In genomic region chr5:146963937-146964278, GRCm38 (mm10) we compare ENCODE assay signal across 8 mouse cellular contexts. TPM values are rescaled to one million over a fixed set of nuclear protein-coding genes. Genes with fewer than 3 reads are reported as not detected.
A peak's percentile ranks its signal among the peaks of the same experiment; 100 is the strongest.
DNase-seq lines count a peak whose midpoint lies in the region; ATAC-seq and TF ChIP-seq lines count a peak whose summit lies in the region.

No protein-coding gene starts in this region.

- no peaks in the 10 kb centered on the region for H3K9me3 ChIP-seq in heart, embryonic 15.5 days (replicated peaks)
- no peaks in the 10 kb centered on the region for H3K9me3 ChIP-seq in hindbrain, embryonic 16.5 days (ENCODE audit: control insufficient read depth, low read length)
- no peaks in the 10 kb centered on the region for H3K9me3 ChIP-seq in midbrain, embryonic 13.5 days

- peak overlapping the region; percentile 93 for H3K4me3 ChIP-seq in heart, embryonic 15.5 days
- peak overlapping the region; percentile 32 for H3K4me3 ChIP-seq in bone marrow macrophage, adult 2 months (ENCODE audit: insufficient read depth, low read length)
- peak overlapping the region; percentile 91 for H3K4me3 ChIP-seq in hindbrain, embryonic 16.5 days (ENCODE audit: low read length)
- peak overlapping the region; percentile 90 for H3K4me3 ChIP-seq in midbrain, embryonic 13.5 days (replicated peaks)

- H3K9ac ChIP-seq in heart, embryonic 15.5 days, result no peak overlapping the region
- peak overlapping the region; percentile 61 for H3K9ac ChIP-seq in hindbrain, embryonic 16.5 days (ENCODE audit: low read depth, low read length)
- peak overlapping the region; percentile 32 for H3K9ac ChIP-seq in midbrain, embryonic 13.5 days (replicated peaks)

- H3K36me3 ChIP-seq in heart, embryonic 15.5 days, result peaks cover 4% of the 10 kb centered on the region; the same call in 1 of the 2 replicates
- no peaks in the 10 kb centered on the region for H3K36me3 ChIP-seq in hindbrain, embryonic 16.5 days (ENCODE audit: control insufficient read depth, insufficient read depth, low read length)
- peaks cover 12% of the 10 kb centered on the region for H3K36me3 ChIP-seq in midbrain, embryonic 13.5 days

- no peak overlapping the region for H3K27ac ChIP-seq in heart, embryonic 15.5 days
- H3K27ac ChIP-seq in bone marrow macrophage, adult 2 months (ENCODE audit: insufficient read depth, low read depth, low read length), result no peak overlapping the region
- H3K27ac ChIP-seq in hindbrain, embryonic 16.5 days (ENCODE audit: low read depth, low read length), result peak overlapping the region; percentile 51; the same call in 1 of the 2 replicates
- H3K27ac ChIP-seq in midbrain, embryonic 13.5 days, result no peak overlapping the region

- peaks cover 10% of the 10 kb centered on the region for H3K4me1 ChIP-seq in heart, embryonic 15.5 days (replicated peaks)
- peaks cover 7% of the 10 kb centered on the region for H3K4me1 ChIP-seq in bone marrow macrophage, adult 2 months (ENCODE audit: control insufficient read depth, insufficient read depth, low read length)
- H3K4me1 ChIP-seq in hindbrain, embryonic 16.5 days (ENCODE audit: control insufficient read depth, insufficient read depth, low read depth, low read length), result peaks cover 8% of the 10 kb centered on the region
- peaks cover 8% of the 10 kb centered on the region for H3K4me1 ChIP-seq in midbrain, embryonic 13.5 days (replicated peaks)

- TF ChIP-seq POLR2A in bone marrow macrophage, adult 2 months (IDR thresholded peaks at IDR 0.05; ENCODE audit: borderline replicate concordance, low read depth, low read length), result no peak

- 53% methylated on average over 8 of the region's 8 CpGs for WGBS in heart, embryonic 15.5 days
- WGBS in hindbrain, embryonic 16.5 days, result 52% methylated on average over 8 of the region's 8 CpGs
- WGBS in midbrain, embryonic 13.5 days, result 49% methylated on average over 8 of the region's 8 CpGs

- intact Hi-C loops in heart, postnatal 10 days (cut with DNase I), result loop anchor here (2.0 kb wide), 2 partner anchors 15 to 113 kb away; partner anchors contain the start of genes Gtf3a, Lnx2 and Polr1d
- intact Hi-C loops in left cerebral cortex, postnatal 10 days (cut with DNase I), result no loop called here

- H3K4me2 ChIP-seq in heart, embryonic 15.5 days, result peak overlapping the region; percentile 69
- peak overlapping the region; percentile 58 for H3K4me2 ChIP-seq in hindbrain, embryonic 16.5 days (ENCODE audit: low read length)
- peak overlapping the region; percentile 81 for H3K4me2 ChIP-seq in midbrain, embryonic 13.5 days (replicated peaks)

- ATAC-seq in heart, embryonic 15.5 days (replicated peaks; ENCODE audit: insufficient number of reproducible peaks, insufficient read depth, low FRiP score, low read depth), result no peak
- peak; percentile 41 for ATAC-seq in hindbrain, embryonic 16.5 days
- ATAC-seq in midbrain, embryonic 13.5 days, result peak; percentile 57

- H3K27me3 ChIP-seq in heart, embryonic 15.5 days, result no peaks in the 10 kb centered on the region
- no peaks in the 10 kb centered on the region for H3K27me3 ChIP-seq in hindbrain, embryonic 16.5 days (replicated peaks; ENCODE audit: control insufficient read depth, insufficient read depth, low read length)
- H3K27me3 ChIP-seq in midbrain, embryonic 13.5 days, result no peaks in the 10 kb centered on the region

- TF ChIP-seq CTCF in bone marrow macrophage, adult 2 months (IDR thresholded peaks at IDR 0.05; ENCODE audit: low read depth, low read length), result no peak

- no peak for DNase-seq in heart, postnatal 10 days
- no peak for DNase-seq in right cerebral cortex, postnatal 36 days (ENCODE audit: low spot score in 2 of 2)
- DNase-seq in left cerebral cortex, postnatal 10 days (ENCODE audit: extremely low spot score in 1 of 2, low spot score in 2 of 2), result no peak
- no peak for DNase-seq in adrenal gland, adult 2 months

RNA-seq across cellular contexts. Expression of gene Mtif3, which starts 0.3 kb away (rescaled TPM):
- polyA plus RNA-seq in heart, embryonic 15.5 days (2015; fragmentation: Nextera tagmentation; extraction: Ambion mirVana), result 18.3 and 21.9 TPM in 2 replicates
- total RNA-seq in heart, postnatal 10 days (2021), result 10 to 100 TPM; 19.6 to 20.3 TPM
- polyA plus RNA-seq in bone marrow macrophage, adult 2 months (2012; ENCODE audit: insufficient read depth, insufficient read length, missing spikeins), result 15.5 and 19.6 TPM in 2 replicates
- polyA plus RNA-seq in hindbrain, embryonic 16.5 days (2015; fragmentation: Nextera tagmentation; extraction: Ambion mirVana), result 24.8 and 29.2 TPM in 2 replicates
- 25.9 and 30.6 TPM in 2 replicates for polyA plus RNA-seq in midbrain, embryonic 13.5 days (2015; fragmentation: Nextera tagmentation; extraction: Ambion mirVana)
- 10 to 100 TPM; 18.6 to 19.6 TPM for total RNA-seq in left cerebral cortex, postnatal 10 days (2021)
- 10 to 100 TPM; 29.0 to 39.8 TPM for total RNA-seq in adrenal gland, adult 2 months (2021)
- polyA plus RNA-seq in adrenal gland, adult 2 months (2012; rRNA removed), result 8.6 and 9.5 TPM in 2 replicates

RNA-seq across cellular contexts. Expression of gene Gtf3a, which starts 15.5 kb away (rescaled TPM):
- polyA plus RNA-seq in heart, embryonic 15.5 days (2015; fragmentation: Nextera tagmentation; extraction: Ambion mirVana), result 68.3 and 84.7 TPM in 2 replicates
- 10 to 100 TPM; 23.3 to 27.7 TPM for total RNA-seq in heart, postnatal 10 days (2021)
- polyA plus RNA-seq in bone marrow macrophage, adult 2 months (2012; ENCODE audit: insufficient read depth, insufficient read length, missing spikeins), result 37.0 and 40.8 TPM in 2 replicates
- 105 and 109 TPM in 2 replicates for polyA plus RNA-seq in hindbrain, embryonic 16.5 days (2015; fragmentation: Nextera tagmentation; extraction: Ambion mirVana)
- polyA plus RNA-seq in midbrain, embryonic 13.5 days (2015; fragmentation: Nextera tagmentation; extraction: Ambion mirVana), result 98.2 and 99.9 TPM in 2 replicates
- total RNA-seq in left cerebral cortex, postnatal 10 days (2021), result 10 to 100 TPM; 31.0 to 32.9 TPM
- 10 to 100 TPM; 30.1 to 30.4 TPM for total RNA-seq in adrenal gland, adult 2 months (2021)
- polyA plus RNA-seq in adrenal gland, adult 2 months (2012; rRNA removed), result 47.9 and 51.0 TPM in 2 replicates

Comparison
In these comparisons a context has a peak if more than half of its experiments do, and no peak if none do; other contexts are left out.
1. H3K4me3 ChIP-seq: peak in every context shown above with its lines; median percentile 93 in heart, embryonic 15.5 days; 91 in hindbrain, embryonic 16.5 days; 90 in midbrain, embryonic 13.5 days; 32 in bone marrow macrophage, adult 2 months.